Mouse (Mus musculus): ENCODE data around the gene Pik3cd. TPM values are rescaled to one million over a fixed set of nuclear protein-coding genes. Genes with fewer than 3 reads are reported as not detected.
A peak's percentile ranks its signal among the peaks of the same experiment; 100 is the strongest.

Gene Pik3cd
- total RNA-seq, 2 experiments from 2014 or later = 28.6 to 30.4 TPM

- peak; percentile 81 to 83 for DNase-seq (ENCODE audit: low spot score in 2 of 2)
Observed at GRCm38 (mm10) chr4:149725661-149726350, 23.4 kb upstream of the Pik3cd start.

DNA sequence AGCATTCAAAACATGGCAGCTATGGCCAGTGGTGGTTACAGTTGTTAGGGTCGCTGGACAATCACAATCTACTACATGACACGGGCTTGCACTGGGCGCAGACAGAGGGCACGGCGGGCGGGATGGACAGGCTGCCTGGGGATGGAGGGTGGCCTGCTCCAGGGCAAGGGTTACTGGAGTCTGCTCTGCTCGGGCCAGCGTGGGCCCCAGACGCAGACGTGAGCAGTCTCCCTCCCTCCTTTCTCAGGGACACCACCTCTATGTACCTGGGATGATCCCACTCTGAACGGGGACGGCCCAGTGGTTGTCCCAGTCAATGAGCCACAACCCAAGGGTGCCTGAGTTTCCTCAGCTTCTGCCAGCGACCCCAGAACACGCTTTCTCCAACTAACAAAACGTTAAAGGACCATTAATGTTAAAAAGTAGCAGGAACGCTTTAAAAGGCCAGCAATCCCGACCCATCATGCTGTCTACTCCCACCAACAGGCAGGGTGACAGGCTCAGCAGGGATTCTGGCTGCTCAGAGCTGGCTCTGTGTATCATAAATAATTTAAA is 22.6 kb upstream of the Pik3cd start:
- no peak for DNase-seq (ENCODE audit: low spot score in 2 of 2)

DNA sequence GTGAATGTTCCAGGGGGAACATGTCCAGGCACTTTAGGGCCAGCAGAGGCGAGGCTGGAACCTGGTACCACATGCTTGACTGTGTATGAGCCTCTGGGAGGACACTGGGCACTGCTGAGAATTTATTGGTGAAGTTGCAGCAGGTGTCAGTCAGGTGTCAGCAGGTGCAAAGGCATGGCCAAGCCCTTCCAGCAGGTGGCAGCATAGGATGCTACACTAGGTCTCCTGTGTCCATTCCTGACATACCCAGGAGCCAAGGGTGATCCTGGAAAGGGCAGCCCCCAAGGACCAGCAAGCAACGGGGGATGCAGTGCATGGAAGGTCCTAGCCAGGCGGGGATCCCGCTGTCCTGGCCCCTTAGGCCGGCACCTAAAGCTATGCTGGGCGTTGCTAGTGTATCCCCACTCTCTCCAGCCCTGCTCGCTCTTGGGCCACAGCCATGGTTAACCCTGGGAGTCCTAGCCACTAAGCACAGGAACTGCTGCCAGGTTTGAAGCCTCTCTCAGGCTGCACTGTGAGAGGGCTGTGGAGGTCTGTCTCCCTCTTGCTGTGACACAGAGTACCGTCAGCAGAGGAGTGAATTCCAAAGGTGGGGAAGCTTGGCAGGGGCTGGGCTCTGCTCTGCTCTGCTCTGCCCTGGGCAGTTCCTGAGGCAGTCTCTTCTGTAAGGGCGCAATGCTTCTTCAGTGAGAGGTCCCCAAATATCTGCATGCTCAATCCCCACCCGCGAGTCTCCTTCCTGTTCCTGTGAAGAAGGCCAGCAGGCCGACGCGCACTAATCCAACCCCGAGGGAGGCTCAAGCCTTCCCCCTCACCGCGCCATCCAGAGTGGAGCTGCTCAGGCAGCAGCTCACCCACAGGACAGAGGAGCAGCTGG is 21.7 kb upstream of the Pik3cd start:
- DNase-seq (ENCODE audit: low spot score in 2 of 2) = peak; percentile 47 to 54

GRCm38 (mm10) chr4:149723021-149723390 is 20.6 kb upstream of the Pik3cd start:
- no peak for DNase-seq (ENCODE audit: low spot score in 2 of 2)

GRCm38 (mm10) chr4:149722104-149723020 is 20.0 kb upstream of the Pik3cd start:
- no peak for DNase-seq (ENCODE audit: low spot score in 2 of 2)

DNA sequence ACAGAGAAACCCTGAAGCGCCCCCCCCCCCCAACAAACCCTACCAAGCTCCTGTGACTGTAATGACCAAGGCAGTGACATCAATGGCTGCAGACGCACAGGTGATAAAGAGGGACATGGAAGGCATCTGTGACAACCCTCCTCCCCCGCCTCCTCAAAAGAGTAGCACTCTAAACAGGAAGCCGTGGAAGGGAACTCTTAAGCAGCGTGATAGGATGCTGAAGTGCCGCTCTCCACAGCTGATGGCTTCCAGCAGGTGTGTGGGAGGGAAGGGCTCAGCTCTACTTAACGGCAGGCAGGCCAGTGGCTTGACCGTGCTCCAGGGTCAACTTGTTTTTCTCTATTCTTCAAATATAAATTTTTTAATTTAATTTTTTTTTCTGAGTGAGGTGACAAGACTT is 18.8 kb upstream of the Pik3cd start:
- DNase-seq (ENCODE audit: low spot score in 2 of 2) = no peak

DNA sequence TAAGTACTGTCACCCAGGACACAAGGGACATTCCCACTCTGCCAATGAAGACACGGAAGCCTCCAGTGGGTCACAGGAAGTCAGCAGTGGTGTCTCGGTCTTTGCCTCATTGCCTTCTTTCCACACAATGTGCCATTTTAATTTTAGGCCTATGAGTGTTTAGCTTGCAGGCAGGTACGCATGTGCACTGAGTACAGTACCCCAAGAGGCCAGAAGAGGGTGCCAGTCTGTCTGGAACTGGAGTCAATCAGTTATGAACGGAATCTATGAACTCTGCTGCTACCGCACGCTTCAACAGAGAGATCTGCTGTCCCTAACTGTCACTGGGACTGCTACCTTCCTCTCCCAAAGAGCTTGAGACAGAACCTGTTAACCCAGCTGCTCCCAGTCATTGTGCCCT is 17.3 kb upstream of the Pik3cd start:
- peak; percentile 70 to 72 for DNase-seq (ENCODE audit: low spot score in 2 of 2)

GRCm38 (mm10) chr4:149714542-149714941 is 12.2 kb upstream of the Pik3cd start:
- DNase-seq (ENCODE audit: low spot score in 2 of 2) = no peak

GRCm38 (mm10) chr4:149711955-149712354 is 9.6 kb upstream of the Pik3cd start:
- peak; percentile 52 to 63 for DNase-seq (ENCODE audit: low spot score in 2 of 2)

GRCm38 (mm10) chr4:149711485-149711884 is 9.1 kb upstream of the Pik3cd start:
- DNase-seq (ENCODE audit: low spot score in 2 of 2) = no peak

- peak; percentile 46 to 48 for DNase-seq (ENCODE audit: low spot score in 2 of 2)
Observed at GRCm38 (mm10) chr4:149710510-149710909, 8.1 kb upstream of the Pik3cd start.

DNA sequence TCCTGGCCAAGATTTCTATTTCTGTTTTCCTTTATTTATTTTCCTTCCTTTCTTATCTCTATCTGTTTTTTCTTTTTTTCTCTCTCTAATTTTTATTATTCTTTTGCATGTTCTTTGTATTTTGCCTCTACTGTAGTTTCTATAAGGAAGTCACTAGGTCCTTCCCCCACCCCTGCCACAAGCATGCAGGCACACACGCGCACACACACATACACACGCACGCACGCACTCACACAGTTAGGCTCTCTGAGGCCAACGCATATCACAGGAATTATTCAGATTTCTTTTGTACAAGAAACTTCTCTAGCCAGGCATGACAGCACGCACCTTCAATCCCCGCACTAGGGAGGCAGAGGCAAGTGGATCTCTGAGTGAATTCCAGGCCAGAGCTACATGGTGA is 3.6 kb upstream of the Pik3cd start:
- no peak for DNase-seq (ENCODE audit: low spot score in 2 of 2)

DNA sequence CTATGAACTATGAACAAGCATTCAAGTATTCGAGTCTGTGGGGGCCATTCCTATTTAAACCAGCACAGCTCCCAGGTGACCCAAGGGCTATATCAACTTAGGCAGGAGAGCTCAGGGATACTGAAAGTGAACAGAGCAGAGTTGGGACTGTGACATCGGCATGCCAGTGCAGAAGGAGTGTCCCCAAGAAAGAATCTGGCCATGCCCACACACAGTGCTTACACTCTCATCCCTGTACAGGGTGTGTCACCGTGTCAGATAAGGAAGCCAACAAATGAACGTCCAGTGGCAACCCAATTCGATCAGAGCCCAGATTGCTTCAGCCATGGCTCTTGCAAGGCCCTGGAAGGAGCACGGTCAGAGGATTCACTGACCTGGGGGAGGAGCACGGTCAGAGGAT is 2.9 kb upstream of the Pik3cd start:
- no peak for DNase-seq (ENCODE audit: low spot score in 2 of 2)

DNA sequence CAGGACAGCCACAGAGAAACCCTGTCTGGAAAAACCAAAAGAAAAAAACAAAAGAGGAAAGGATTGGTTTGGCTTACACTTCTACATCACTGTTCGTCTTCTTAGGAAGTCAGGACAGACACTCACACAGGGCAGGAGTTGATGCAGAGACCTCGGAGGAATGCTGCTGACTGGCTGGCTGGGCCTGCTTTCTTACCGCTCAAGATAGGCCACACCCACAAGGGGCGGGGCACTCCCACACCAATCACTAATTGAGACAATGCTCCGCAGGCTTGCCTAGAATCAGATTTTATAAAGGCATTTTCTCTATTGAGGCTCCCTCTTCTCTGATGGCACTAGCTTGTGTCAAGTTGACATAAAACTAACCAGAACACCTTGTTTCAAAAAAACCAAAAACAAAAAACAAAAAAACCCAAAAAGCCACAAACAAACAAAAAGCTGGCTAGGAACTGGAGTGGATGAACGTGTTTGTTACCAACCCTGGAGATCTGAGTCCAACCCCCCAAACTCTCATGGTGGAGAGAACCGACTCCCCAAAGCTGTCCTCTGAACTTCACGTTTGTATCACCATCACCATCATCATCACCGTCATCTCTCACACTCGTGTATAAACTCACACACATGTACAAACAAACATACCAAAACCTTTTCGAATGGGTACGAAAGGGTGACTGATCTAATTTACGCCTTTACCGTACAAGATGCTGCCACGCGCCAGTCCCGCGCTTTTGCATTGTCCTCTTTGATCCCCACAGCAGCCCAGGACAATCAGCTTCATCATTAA is 753 bp downstream of the Pik3cd start:
- no peak for DNase-seq (ENCODE audit: low spot score in 2 of 2)

GRCm38 (mm10) chr4:149699953-149700352 is 2.4 kb downstream of the Pik3cd start:
- no peak for DNase-seq (ENCODE audit: low spot score in 2 of 2)

DNA sequence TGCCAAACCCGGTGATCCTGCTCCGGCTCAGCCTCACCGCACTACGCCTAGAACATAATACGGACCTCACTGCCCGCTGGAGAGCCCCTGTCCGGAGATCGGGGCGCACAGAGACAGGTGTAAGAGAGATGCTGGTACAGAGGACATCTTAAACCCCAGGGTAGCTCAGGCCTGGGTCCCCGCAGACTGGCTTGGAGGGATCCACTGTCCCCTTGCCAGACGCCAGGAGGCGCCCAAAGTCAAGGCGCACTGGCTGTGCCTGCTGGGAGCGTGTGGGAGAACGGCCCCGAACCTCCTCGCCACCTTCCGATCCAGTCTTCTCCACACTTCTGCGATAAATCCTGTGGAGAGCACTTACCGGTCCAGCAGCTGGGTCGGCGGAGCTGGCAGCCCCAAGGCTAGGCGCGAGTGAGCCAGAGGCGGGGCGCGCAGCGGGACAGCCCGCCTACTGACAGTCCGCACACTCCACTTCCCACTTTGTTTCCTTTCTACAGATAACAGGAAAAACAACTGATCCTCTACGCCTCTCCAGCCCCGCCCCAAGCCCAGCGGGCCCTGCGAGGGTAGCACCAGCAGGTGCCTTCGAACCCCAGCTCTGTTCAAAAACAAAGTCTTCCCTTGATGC is 4.1 kb downstream of the Pik3cd start:
- peak; percentile 46 to 66 for DNase-seq (ENCODE audit: low spot score in 2 of 2)

- DNase-seq (ENCODE audit: low spot score in 2 of 2) = no peak
Observed at GRCm38 (mm10) chr4:149697506-149698196, 4.7 kb downstream of the Pik3cd start.

- peak; percentile 35 to 40 for DNase-seq (ENCODE audit: low spot score in 2 of 2)
Observed at GRCm38 (mm10) chr4:149696189-149696971, 6.0 kb downstream of the Pik3cd start.
